Mouse (Mus musculus) MEL (cell line): ENCODE results near the gene Zfp771.

Source experiments
- MAFK ChIP-seq: IDR thresholded peaks from 2 replicates; pipeline ENCODE4 v1.6.1; 2011; ENCODE audit warnings: low read depth, mild to moderate bottlenecking, low read length, improper control_type of control experiment, borderline replicate concordance
- MAZ ChIP-seq: IDR thresholded peaks from 2 replicates; pipeline ENCODE4 v1.6.1; 2012; ENCODE audit warnings: low read depth, mild to moderate bottlenecking, inconsistent platforms, low read length, improper control_type of control experiment
- NELFE ChIP-seq: IDR thresholded peaks from 2 replicates; pipeline ENCODE4 v1.6.1; 2011; ENCODE audit warnings: low read depth, low read length, improper control_type of control experiment
- POLR2AphosphoS5 ChIP-seq: IDR thresholded peaks from 2 replicates; pipeline ENCODE4 v1.6.1; 2012; ENCODE audit warnings: low read depth, borderline replicate concordance, mild to moderate bottlenecking, inconsistent platforms, low read length, moderate library complexity, mixed read lengths
- USF2 ChIP-seq, 2 experiments: IDR thresholded peaks; 2 replicates each; pipeline ENCODE4 v1.6.1; 2011 to 2012; ENCODE audit warnings: improper control_type of control experiment in 2 of 2, low read length in 2 of 2, borderline replicate concordance in 1 of 2, inconsistent platforms in 1 of 2, low read depth in 1 of 2, mild to moderate bottlenecking in 1 of 2; ENCODE audit not compliant: insufficient read depth in 1 of 2
- ZC3H11A ChIP-seq: IDR thresholded peaks from 2 replicates; pipeline ENCODE4 v1.6.1; 2012; ENCODE audit warnings: low read depth, mild to moderate bottlenecking, inconsistent platforms, low read length, improper control_type of control experiment

GRCm38 (mm10) chr7:127243870-127244657 is at the start of gene Zfp771:
- TF ChIP-seq USF2 (IDR thresholded peaks at IDR 0.05; ENCODE audit: borderline replicate concordance in 1 of 2, insufficient read depth in 1 of 2, low read depth in 1 of 2, low read length in 2 of 2) (no peak), ZC3H11A (no peak), POLR2AphosphoS5 (no peak), MAZ (no peak), NELFE (peak; percentile 95), MAFK (no peak)
